Mouse (Mus musculus) spleen, adult 12 weeks (tissue): Measurements from ENCODE around the gene Wdr90.

Source experiments
- DNase-seq: peaks from one replicate; pipeline ENCODE4 v3.0.0; 2022; ENCODE audit warnings: low spot score

Gene Wdr90

DNA sequence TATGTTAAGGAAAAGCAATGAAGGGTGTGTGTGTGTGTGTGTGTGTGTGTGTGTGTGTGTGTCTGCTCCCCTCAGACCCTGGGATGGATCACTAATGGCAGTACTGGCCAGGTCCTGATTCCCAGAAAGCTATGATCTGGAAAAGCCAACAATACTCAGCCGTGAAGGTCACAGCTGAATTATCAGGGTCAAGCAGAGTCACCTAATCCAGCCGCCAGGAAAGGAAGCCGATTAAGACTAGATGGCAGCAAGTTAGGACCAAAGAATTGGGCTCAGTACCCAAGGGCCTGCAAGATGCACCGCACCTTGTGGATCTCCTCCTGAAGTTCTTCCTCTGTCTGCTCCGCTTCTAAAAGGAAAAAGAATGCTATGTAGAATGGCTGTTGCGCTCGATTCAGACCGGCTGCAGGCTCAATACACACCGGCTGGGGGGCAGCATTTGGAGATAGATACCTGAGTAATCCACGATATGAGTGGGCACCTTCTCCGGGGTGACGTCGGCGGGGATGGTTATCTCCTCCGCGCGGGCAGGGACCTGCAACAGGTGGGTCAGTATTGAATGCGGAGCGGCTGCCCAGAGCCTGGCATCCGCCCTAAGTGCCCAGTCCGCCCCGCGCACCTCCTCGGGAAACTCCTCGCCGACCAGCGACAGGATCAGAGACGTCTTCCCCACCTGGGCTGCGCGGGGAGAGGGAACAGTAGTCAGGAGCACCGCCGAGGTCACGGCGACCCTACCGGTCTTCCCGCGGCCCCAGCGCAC lies 17.5 kb downstream of the Wdr90 start:
- DNase-seq: peak; percentile 44

GRCm38 (mm10) chr17:25843122-25843521 lies 18.2 kb downstream of the Wdr90 start:
- no peak for DNase-seq

DNA sequence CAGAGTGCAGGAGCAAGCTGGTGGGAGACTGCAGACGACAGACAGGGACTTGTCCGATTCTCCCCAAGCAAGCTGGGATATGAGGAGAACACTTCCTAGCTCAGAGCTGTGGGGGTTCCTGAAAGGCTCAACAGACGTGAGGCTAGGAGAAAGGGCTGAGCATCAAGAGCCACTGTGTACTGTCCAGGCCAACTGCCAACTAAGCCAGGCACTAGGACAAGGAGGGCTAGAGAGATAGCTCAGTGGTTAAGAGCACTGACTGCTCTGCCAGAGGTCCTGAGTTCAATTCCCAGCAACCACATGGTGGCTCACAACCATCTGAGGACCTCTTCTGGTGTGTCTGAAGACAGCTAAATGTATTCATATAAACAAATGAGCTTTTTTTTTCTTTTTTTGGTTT lies 18.8 kb downstream of the Wdr90 start:
- DNase-seq: no peak

- DNase-seq: no peak
These were observed 20.0 kb downstream of the Wdr90 start, which contains the start of gene Gm20683 for GRCm38 (mm10) chr17:25841117-25841880. TSS of gene Gm20683 (minus strand) at chr17:25841763.

- DNase-seq: no peak
These were observed 20.8 kb downstream of the Wdr90 start for GRCm38 (mm10) chr17:25840519-25840918.

- DNase-seq: no peak
These were observed 21.7 kb downstream of the Wdr90 start for GRCm38 (mm10) chr17:25839455-25840235.

- DNase-seq: no peak
These were observed 22.4 kb downstream of the Wdr90 start for GRCm38 (mm10) chr17:25838904-25839303.

- no peak for DNase-seq
These were observed 23.8 kb downstream of the Wdr90 start for GRCm38 (mm10) chr17:25837533-25837932.

DNA sequence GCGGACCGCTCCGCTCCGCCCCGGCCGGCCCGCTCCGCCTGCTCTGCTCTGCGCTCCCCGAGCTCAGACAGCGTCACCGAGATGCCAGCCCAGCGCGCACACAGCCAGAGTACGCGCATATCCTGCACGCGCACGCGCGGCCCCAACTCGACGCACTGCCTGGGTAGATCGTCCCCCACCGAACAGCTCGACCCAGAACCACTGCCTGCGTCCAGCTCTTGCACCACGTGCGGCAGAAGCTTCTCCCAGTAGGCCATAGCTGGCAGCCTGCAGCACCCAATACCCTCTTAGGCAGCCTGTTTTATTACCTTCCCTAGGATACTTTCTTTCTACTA lies 24.3 kb downstream of the Wdr90 start, which contains the start of gene Rhbdl1:
Gene Rhbdl1 (minus strand): TSS at position 220 of the 335 bp plus-strand sequence.
- DNase-seq: no peak

DNA sequence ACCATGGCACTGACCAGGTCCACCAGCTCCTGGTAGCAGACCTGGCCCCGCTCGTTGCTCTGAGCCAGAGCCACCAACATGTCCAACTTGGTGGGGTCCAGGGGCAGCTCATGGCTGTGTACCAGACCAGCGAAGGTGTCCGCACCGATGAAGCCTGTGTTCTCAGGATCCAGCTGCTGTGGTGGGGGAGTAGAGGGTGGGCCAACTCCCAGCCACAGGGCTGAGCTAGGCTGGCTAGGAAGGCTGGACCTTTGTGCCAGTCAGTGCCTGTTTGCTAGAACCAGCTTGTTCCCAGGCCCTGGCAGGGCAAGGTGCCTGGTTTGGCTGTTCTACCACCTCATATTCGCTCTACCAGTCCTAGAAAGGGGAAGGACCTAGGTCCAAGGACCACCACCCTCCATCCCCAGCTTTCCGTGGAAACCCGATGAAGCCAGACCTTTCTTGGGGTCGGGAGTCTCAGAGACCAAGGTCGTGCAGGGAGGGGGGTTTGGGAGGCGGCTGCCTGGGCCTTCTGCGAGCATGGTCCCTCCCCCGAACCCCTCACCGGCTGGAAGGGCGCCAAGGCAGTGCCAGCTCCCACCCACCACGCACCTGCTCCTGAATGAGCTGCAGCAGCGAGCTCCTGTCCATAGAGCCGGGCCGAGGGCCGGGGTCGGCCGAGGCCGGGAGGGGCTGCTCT lies 24.8 kb downstream of the Wdr90 start:
- DNase-seq: no peak

DNA sequence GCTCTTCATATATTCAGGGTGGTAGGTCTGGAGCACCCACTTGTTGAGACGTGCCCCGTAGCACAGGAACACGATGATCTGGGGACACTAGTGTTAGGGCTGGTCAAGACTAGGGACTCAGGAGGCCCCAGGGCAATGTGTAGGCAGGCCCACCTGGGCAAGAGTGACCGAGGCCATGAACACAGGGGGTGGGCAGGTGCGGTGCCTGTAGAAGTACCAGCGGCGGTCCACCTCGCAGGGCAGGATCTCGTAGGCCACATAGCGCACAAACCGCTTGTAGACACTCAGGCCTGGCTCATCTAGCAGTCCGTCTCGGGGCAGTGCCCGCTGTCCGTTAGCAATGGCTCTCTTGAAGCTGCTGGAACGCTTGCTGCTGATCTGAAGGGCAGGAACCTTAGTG lies 25.5 kb downstream of the Wdr90 start:
- no peak for DNase-seq

DNA sequence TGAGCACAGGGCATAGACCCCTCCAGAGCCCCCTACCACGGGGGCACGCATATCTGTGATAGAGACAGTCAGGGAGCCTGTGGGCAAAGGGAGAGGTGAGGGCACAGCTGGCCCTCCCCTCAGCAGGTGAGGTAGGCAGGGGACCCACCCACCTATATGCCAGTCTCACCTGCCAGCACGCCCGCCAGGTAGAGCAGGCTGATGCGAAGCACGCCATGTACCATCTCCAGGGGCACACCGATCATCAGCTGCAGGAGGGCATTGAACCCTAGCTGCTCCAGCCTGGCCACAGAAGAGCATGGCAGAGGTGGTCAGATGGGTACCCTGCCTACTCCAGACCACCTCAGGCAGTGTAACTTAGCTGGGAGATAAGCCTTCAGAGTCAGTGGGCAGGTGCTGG lies 26.0 kb downstream of the Wdr90 start:
- DNase-seq: no peak

GRCm38 (mm10) chr17:25834595-25835222 lies 26.6 kb downstream of the Wdr90 start:
- no peak for DNase-seq

GRCm38 (mm10) chr17:25833961-25834594 lies 27.2 kb downstream of the Wdr90 start:
- DNase-seq: no peak

DNA sequence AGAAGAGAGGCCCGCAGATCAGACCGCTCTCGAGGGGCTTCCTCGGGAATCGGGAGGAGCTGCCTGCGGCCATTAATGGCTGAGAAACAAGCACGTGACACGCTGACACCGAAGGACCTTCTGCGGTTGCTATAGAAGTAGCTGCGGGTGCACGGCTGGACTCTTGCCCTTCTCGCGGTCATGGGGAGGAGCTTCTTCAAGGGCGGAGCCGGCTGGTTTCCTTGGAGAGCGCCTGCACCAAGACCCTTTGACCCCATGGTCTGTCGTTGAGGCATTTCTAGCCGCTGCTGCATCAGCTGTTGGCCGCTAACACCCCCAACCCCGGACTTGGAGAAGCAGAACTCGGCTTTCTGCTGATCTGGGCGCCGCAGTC lies 28.0 kb downstream of the Wdr90 start, which contains the start of gene Stub1:
Gene Stub1 (minus strand): TSS at position 114 of the 373 bp plus-strand sequence.
- no peak for DNase-seq

DNA sequence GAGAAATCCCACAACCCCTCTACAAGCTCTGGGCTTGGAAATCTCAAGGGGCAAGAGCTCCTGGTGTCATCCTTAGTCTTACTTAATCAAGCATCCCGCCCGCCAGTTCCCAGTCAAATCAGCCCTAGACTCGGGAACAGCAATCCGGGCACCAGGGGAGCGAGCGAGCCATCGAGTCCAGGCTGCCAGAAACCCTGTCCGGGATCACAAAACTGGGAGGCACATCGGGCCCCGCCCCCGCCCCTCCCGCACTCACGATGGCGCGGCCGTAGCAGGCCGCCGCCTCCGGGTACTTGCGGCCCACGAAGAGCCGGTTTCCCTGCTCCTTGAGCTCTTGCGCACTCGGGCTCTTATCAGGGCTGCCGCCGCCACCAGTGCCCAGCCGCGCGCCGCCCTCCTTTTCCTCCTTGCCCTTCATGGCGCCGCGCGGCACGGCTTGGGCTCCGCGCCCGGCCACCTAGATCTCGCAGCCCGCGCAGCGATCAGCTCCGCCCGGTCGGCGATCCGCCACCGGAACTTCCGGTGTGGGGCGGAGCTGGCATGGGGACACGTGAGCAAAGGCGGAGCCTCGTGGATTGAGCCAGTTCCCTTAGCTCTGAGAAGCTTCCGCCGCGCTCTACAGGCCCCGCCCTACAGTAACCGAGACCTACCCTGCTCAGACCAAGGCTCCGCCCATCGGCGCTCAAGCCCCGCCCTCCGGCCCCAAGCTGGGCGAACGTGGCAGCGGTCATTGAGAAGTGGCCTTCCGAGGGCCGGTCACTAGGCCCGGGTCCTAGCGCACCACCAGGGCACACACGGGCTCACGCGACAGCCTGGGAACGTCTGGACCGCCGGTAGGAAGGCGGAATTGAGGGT lies 28.6 kb downstream of the Wdr90 start:
- peak; percentile 96 for DNase-seq

GRCm38 (mm10) chr17:25831451-25832281 lies 29.6 kb downstream of the Wdr90 start:
- no peak for DNase-seq

- DNase-seq: no peak
These were observed 30.4 kb downstream of the Wdr90 start for GRCm38 (mm10) chr17:25830806-25831431.
